Mouse (Mus musculus) spleen, adult 2 months (tissue): ENCODE results near the gene Wfdc3.

Experiments
- CTCF ChIP-seq: fragments of 200-500 bp; IDR thresholded peaks from 2 replicates; pipeline ENCODE4 v1.5.1; 2011; ENCODE audit warnings: mild to moderate bottlenecking, inconsistent platforms; ENCODE audit not compliant: insufficient read depth, insufficient read length, insufficient replicate concordance; ENCODE audit errors: extremely low read depth
- POLR2A ChIP-seq: fragments of 200-500 bp; IDR thresholded peaks from 2 replicates; pipeline ENCODE4 v1.6.1; 2011; ENCODE audit warnings: low read depth, low read length, inconsistent platforms

DNA sequence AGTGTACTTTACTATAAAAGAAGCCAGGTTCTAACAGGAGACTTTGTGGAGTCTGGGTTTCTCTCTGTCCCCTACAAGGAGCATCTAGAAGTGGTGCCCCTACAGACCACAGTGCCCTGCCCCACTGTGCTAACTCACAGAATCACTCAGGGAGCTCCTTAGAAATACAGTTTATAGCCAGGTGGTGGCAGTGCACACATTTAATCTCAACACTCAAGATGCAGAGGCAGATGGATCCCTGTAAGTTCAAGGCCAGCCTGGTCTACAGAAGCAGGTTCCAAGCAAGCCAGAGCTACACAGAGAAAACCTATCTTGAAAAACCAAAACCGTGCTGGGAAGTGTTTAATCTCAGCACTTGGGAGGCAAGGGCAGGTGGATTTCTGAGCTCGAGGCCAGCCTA, 48.0 kb upstream of the Wfdc3 start:
- TF ChIP-seq POLR2A: no peak
- TF ChIP-seq CTCF: no peak
